Mouse (Mus musculus) spleen, adult 2 months (tissue): ENCODE measurements around the gene Lsm14b.

Experiments
- CTCF ChIP-seq: fragments of 200-500 bp; IDR thresholded peaks from 2 replicates; pipeline ENCODE4 v1.5.1; 2011; ENCODE audit warnings: mild to moderate bottlenecking, inconsistent platforms; ENCODE audit not compliant: insufficient read depth, insufficient read length, insufficient replicate concordance; ENCODE audit errors: extremely low read depth
- POLR2A ChIP-seq: fragments of 200-500 bp; IDR thresholded peaks from 2 replicates; pipeline ENCODE4 v1.6.1; 2011; ENCODE audit warnings: low read depth, low read length, inconsistent platforms

GRCm38 (mm10) chr2:180020919-180021318 is 3.9 kb upstream of the Lsm14b start:
- TF ChIP-seq POLR2A: no peak
- no peak for TF ChIP-seq CTCF
